Mouse (Mus musculus): ENCODE results near the gene Gm5737.

GRCm38 (mm10) chr7:120870431-120871008 is 58.4 kb downstream of the Gm5737 start:
- TF ChIP-seq CTCF (IDR thresholded peaks at IDR 0.05; ENCODE audit: low read depth, low read length) (no peak), GATA1 (IDR thresholded peaks at IDR 0.05; ENCODE audit: borderline replicate concordance, low read length) (no peak), POLR2AphosphoS5 (IDR thresholded peaks at IDR 0.05; ENCODE audit: insufficient replicate concordance, low read depth, low read length) (no peak), TAL1 (conservative IDR thresholded peaks at IDR 0.05; ENCODE audit: low read depth, low read length) (no peak)

Measured in G1E (cell line).